Mouse (Mus musculus) hindbrain, embryonic 14.5 days (tissue): ENCODE measurements around the gene Pitpnc1. TPM values are rescaled to one million over a fixed set of nuclear protein-coding genes. Genes with fewer than 3 reads are reported as not detected.

Experiments
- ATAC-seq: fragments of 200-750 bp; cut with Nextera tagmentation; 2 replicates; pipeline ENCODE4 v1.8.0; 2017; ENCODE audit warnings: moderate number of reproducible peaks, mild to moderate bottlenecking, moderate TSS enrichment, moderate library complexity; ENCODE audit not compliant: low FRiP score
- DNase-seq: peaks from one replicate; pipeline ENCODE4 v3.0.0-alpha.2; 2015; ENCODE audit warnings: low spot score
- H3K27ac ChIP-seq: fragments of 300-500 bp; sonication (generic); 2 replicates; pipeline ENCODE4 v1.5.1; 2014; ENCODE audit warnings: mild to moderate bottlenecking, moderate library complexity
- H3K27me3 ChIP-seq: fragments of 300-500 bp; sonication (generic); 2 replicates; pipeline ENCODE4 v1.6.1; 2014; ENCODE audit warnings: mild to moderate bottlenecking, low read length, mixed read lengths; ENCODE audit not compliant: control insufficient read depth, insufficient read depth
- H3K36me3 ChIP-seq: fragments of 300-500 bp; sonication (generic); replicated peaks from 2 replicates; pipeline ENCODE4 v1.6.1; 2014; ENCODE audit not compliant: control insufficient read depth, insufficient read depth
- H3K4me1 ChIP-seq: fragments of 300-500 bp; sonication (generic); replicated peaks from 2 replicates; pipeline ENCODE4 v1.6.1; 2014; ENCODE audit warnings: antibody characterized with exemption, low read length, mixed read lengths; ENCODE audit not compliant: control insufficient read depth, insufficient read depth
- H3K4me2 ChIP-seq: fragments of 300-500 bp; sonication (generic); replicated peaks from 2 replicates; pipeline ENCODE4 v1.6.1; 2014; ENCODE audit warnings: mild to moderate bottlenecking, moderate library complexity
- H3K4me3 ChIP-seq: fragments of 300-500 bp; sonication (generic); replicated peaks from 2 replicates; pipeline ENCODE4 v1.5.1; 2014; ENCODE audit warnings: mild to moderate bottlenecking, low read length
- H3K9ac ChIP-seq: fragments of 300-500 bp; sonication (generic); 2 replicates; pipeline ENCODE4 v1.6.1; 2014
- H3K9me3 ChIP-seq: fragments of 300-500 bp; sonication (generic); 2 replicates; pipeline ENCODE4 v1.6.1; 2016; ENCODE audit warnings: low read length; ENCODE audit not compliant: control insufficient read depth
- WGBS: fragments of 180-500 bp; shearing (Covaris S2); extraction: QIAGEN DNeasy Blood & Tissue Kit; methylation state at CpG from one replicate; pipeline ENCODE4 v1.1.7; 2014; 5-methylcytosine and 5-hydroxymethylcytosine counted together
- polyA plus RNA-seq: library from polyadenylated mRNA; unstranded; fragments of >200 nt; fragmentation: Nextera tagmentation; extraction: Ambion mirVana; gene quantifications from 2 replicates; pipeline ENCODE4 v1.2.1, GENCODE M21; 2014

The Pitpnc1 gene
- polyA plus RNA-seq, 1 experiment from 2014 or later = 43.3 TPM

DNA sequence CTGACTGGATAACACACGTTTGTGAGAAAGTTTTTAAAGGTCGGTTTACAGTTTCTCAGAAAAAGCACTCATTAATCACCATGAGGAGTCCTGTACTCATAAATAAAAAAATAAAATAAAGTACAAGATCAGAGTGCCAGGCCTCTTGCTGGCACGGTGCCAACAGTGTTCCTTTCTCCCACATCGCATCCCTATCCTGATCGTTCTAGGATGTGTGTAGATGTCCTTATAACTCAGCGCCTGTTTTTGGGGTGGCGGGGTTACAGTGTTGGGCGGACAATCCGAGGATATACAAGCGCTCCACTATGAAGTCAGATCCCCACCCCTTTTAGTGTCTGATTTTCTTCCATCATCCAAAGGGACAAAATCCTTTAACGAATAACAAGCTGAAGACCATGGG lies 94.7 kb downstream of the Pitpnc1 start:
- 90% methylated on average over 11 of the region's 11 CpGs for WGBS
- Histone ChIP-seq H3K4me3 (no peak overlapping the region), H3K27me3 (no peaks in the 10 kb centered on the region), H3K36me3 (no peaks in the 10 kb centered on the region), H3K4me1 (peaks cover 16% of the 10 kb centered on the region), H3K27ac (no peak overlapping the region), H3K4me2 (no peak overlapping the region), H3K9ac (no peak overlapping the region), H3K9me3 (no peaks in the 10 kb centered on the region)
- DNase-seq (no peak), ATAC-seq (no peak)

DNA sequence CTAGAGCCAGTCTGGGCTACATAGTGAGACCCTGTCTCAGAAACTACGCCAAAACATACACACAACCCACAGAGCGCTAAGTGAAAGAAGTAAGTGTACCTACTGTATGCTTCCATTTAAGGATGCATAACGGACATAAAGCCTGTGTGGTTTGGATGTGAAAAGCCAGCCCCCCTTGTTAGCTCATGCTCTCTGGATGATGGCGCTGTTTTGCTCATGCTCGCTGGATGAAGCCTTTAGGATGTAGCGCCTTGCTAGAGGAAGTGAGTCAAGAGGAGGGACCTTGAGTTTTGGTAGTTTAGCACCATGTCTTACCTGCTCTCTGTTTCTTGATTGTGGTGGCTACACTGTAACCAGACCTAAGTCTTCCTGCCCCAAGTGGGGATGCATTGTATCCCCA lies 96.9 kb downstream of the Pitpnc1 start:
- WGBS = 96% methylated on average over 6 of the region's 6 CpGs
- Histone ChIP-seq H3K4me2 (no peak overlapping the region), H3K27me3 (no peaks in the 10 kb centered on the region), H3K9ac (no peak overlapping the region), H3K9me3 (no peaks in the 10 kb centered on the region), H3K4me3 (no peak overlapping the region), H3K27ac (no peak overlapping the region), H3K4me1 (peaks cover 16% of the 10 kb centered on the region), H3K36me3 (no peaks in the 10 kb centered on the region)
- DNase-seq (no peak), ATAC-seq (no peak)

DNA sequence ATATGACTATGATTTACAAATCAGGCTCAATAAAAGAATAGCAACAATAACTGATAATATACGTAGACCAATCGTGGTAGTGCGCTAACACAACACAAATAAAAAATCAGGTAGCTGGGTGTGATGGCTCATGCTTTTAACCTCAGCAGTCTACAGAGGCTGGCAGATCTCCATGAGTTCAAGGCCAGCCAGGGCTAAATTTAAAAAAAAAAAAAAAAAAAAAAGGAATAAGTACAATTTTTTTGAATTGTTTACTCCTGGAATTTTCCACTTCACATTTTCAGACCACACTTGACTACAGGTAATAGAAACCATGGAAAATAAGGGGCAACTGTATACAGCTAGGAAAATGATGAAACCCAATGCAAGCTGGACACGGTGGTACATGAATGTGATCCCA lies 97.3 kb downstream of the Pitpnc1 start:
- WGBS = 89% methylated on average over 4 of the region's 4 CpGs
- Histone ChIP-seq H3K4me2 (no peak overlapping the region), H3K4me1 (peaks cover 16% of the 10 kb centered on the region), H3K4me3 (no peak overlapping the region), H3K9ac (no peak overlapping the region), H3K36me3 (no peaks in the 10 kb centered on the region), H3K27ac (peak overlapping the region; percentile 71), H3K9me3 (no peaks in the 10 kb centered on the region), H3K27me3 (no peaks in the 10 kb centered on the region)
- DNase-seq (no peak), ATAC-seq (no peak)

DNA sequence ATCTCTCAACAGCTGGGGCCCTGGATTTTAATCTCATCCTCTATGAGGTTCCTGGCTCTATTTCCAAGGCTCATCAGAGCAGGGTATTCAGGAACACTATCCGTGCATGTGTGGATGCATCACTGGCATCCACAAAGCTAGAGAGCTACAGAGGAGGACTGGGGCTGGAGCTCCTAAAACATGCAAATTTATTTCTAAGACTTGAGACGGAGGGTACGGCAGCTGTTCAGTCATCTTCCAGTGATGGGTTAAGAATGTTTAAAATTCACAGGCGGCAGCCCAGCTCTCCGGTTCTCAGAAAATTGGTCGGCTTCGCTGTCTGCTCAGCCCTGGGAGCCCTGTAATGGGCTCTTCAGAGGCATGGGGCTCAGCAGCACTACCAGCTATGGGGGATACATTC lies 97.8 kb downstream of the Pitpnc1 start:
- DNase-seq = no peak
- H3K27ac ChIP-seq = peak overlapping the region; percentile 71
- peaks cover 16% of the 10 kb centered on the region for H3K4me1 ChIP-seq
- H3K27me3 ChIP-seq = no peaks in the 10 kb centered on the region
- no peaks in the 10 kb centered on the region for H3K9me3 ChIP-seq
- H3K4me2 ChIP-seq = no peak overlapping the region
- ATAC-seq = no peak
- H3K4me3 ChIP-seq = no peak overlapping the region
- 36% methylated on average over 7 of the region's 7 CpGs for WGBS
- H3K9ac ChIP-seq = peak overlapping the region; percentile 31; the same call in 1 of the 2 replicates
- no peaks in the 10 kb centered on the region for H3K36me3 ChIP-seq

DNA sequence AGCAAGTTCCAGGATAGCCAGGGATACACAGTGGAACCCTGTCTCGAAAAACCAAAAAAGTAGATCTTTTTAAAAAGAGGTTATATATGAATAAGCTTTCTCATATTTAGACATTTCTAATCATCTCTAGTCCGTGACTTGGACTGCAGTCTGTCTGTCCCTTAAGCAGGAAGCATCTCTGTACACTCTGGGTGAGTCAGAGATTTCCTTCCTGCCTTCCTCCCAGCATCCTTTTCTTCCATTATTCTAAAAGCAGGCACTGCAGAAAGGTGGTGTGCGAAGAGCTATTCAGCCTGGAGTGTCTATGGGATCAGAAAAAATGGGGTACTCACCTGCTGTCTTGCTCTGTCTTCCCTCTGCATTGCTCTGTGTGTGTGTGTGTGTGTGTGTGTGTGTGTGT lies 100.0 kb downstream of the Pitpnc1 start:
- Histone ChIP-seq H3K4me3 (no peak overlapping the region), H3K9ac (no peak overlapping the region), H3K27ac (no peak overlapping the region), H3K9me3 (no peaks in the 10 kb centered on the region), H3K4me1 (peaks cover 3% of the 10 kb centered on the region; the same call in 1 of the 2 replicates), H3K36me3 (no peaks in the 10 kb centered on the region), H3K27me3 (no peaks in the 10 kb centered on the region), H3K4me2 (no peak overlapping the region)
- no peak for DNase-seq
- 90% methylated on average over 3 of the region's 3 CpGs for WGBS
- ATAC-seq = no peak

DNA sequence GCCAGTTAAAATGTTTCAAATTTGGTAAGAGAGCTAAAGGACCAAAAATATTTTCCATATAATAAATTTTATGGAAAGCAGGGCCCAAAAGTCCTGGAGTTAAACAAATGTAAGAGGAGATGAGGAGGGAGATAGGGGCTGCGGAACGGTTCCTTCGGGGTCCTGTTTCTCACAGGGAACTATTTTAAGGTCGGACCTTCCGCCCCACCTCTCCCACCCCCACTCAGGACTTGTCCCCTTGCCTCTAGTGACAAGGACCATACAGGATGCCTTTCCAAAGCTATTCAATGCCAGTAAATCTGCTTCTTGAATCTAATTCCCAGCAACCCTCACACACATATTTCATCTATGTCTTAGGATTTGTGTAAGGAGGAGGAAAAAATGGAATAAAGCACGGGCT lies 100.8 kb downstream of the Pitpnc1 start:
- 95% methylated on average over 6 of the region's 6 CpGs for WGBS

DNA sequence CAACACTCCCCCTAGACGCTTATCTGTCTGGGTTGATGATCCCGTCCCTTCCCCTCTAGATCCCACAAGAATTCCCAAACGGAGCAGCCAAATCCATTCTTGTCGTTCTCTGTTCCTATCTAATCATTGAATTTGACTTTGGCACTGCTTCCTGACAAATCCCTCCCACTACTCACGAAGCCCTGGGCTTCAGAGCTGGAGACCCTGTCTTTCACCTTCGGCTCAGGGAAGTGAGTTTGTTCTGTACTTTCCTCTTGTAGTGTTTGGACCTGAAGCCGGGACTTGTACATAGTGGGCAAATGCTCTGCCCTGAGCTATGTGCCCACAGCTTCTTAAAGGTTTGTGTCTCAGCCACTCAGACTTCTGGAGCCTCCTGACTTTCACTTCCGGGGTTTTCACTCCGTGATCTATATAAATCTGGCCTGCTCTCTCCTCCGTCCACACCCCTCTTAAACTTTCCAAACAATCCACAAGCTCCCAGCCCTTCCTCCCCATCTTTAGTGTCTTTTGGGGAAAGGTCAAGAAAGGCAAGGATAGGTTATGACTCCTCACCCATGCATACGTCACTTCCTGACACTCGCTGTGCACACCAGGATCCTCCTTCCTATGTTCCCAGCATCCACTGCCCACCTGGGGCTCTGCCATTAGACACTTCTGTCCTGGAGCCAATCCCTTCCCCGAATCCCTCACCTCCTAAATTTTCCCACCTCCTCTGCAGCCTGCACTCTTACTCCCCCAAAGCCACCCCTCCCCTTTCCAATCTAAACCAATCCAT lies 104.4 kb downstream of the Pitpnc1 start:
- Histone ChIP-seq H3K9ac (no peak overlapping the region), H3K27me3 (no peaks in the 10 kb centered on the region), H3K4me2 (no peak overlapping the region), H3K4me1 (no peaks in the 10 kb centered on the region), H3K27ac (no peak overlapping the region), H3K36me3 (no peaks in the 10 kb centered on the region), H3K9me3 (no peaks in the 10 kb centered on the region), H3K4me3 (no peak overlapping the region)
- 82% methylated on average over 13 of the region's 13 CpGs for WGBS
- ATAC-seq (no peak), DNase-seq (no peak)

More for the DNA sequence above, 100.8 kb downstream of the Pitpnc1 start:
- Histone ChIP-seq H3K27me3 (no peaks in the 10 kb centered on the region), H3K27ac (no peak overlapping the region), H3K4me1 (peaks cover 3% of the 10 kb centered on the region; the same call in 1 of the 2 replicates), H3K4me2 (no peak overlapping the region), H3K36me3 (no peaks in the 10 kb centered on the region), H3K4me3 (no peak overlapping the region), H3K9ac (no peak overlapping the region), H3K9me3 (no peaks in the 10 kb centered on the region)
- DNase-seq (no peak), ATAC-seq (no peak)

DNA sequence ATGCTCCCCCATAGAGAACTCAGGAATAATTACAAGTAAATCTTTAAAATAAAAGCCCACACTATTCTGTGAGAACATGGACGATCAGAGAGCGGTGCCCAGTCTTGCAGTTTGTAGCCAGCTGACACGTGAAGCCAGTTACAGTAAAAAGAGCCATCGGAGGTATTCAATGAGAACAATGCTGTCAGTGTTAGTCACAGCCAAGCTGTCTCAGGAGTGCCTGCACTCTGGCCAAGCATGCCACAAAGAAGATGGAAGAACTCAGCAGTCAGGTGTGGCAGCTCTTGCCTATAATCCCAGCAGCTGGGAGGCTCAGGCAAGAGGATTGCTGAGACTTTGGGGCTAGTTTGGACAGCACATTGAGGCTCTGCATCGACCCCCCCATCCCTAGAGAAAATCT lies 111.8 kb downstream of the Pitpnc1 start:
- Histone ChIP-seq H3K36me3 (no peaks in the 10 kb centered on the region), H3K4me3 (no peak overlapping the region), H3K4me2 (no peak overlapping the region), H3K4me1 (peaks cover 11% of the 10 kb centered on the region), H3K27me3 (no peaks in the 10 kb centered on the region), H3K9me3 (no peaks in the 10 kb centered on the region), H3K27ac (no peak overlapping the region), H3K9ac (no peak overlapping the region)
- WGBS = 60% methylated on average over 5 of the region's 5 CpGs
- DNase-seq (no peak), ATAC-seq (no peak)

DNA sequence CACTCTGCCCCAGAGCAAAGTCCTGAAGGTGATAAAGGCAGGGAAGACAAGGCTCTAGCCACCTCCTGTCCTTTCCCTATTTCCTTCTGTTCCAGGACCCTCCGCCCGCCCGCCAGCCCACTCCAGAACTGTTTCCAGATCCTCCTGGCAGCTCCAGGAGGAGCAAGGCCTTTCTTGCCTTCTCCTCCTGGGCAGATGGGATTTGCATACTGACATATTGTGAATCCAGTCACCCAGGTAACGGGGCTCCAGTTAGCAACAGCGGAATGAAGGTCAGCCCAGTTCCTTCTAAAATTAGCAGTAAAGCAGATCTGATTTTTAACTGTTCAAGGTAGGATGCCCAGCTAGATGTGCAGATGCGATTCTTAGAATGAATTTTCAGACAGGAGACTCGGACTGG lies 114.3 kb downstream of the Pitpnc1 start:
- H3K4me1 ChIP-seq = peaks cover 11% of the 10 kb centered on the region
- 54% methylated on average over 7 of the region's 7 CpGs for WGBS
- no peaks in the 10 kb centered on the region for H3K9me3 ChIP-seq
- no peak overlapping the region for H3K4me2 ChIP-seq
- H3K4me3 ChIP-seq = no peak overlapping the region
- ATAC-seq (no peak), DNase-seq (no peak)
- no peak overlapping the region for H3K9ac ChIP-seq
- no peak overlapping the region for H3K27ac ChIP-seq
- no peaks in the 10 kb centered on the region for H3K36me3 ChIP-seq
- no peaks in the 10 kb centered on the region for H3K27me3 ChIP-seq

DNA sequence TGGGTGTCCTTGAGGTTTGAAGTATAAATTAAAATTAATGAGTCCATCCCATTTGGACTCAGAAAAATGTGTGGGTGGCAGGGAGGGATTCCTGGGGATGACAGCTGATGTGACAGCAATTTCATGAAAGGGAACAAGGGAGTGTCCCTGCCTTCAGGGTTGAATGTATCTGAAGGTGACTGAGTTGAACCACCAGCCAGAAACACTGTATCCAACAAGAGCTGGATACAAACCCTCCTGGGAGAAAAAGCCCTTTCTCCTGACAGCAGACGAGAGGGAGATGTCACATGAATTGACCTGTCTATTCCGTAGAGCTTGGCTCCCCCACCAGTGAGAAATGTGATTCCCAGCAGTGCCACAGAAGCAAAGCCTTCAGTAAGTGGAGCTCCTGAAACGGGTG lies 115.0 kb downstream of the Pitpnc1 start:
- peaks cover 11% of the 10 kb centered on the region for H3K4me1 ChIP-seq
- H3K36me3 ChIP-seq = no peaks in the 10 kb centered on the region
- no peak overlapping the region for H3K27ac ChIP-seq
- no peak overlapping the region for H3K9ac ChIP-seq
- DNase-seq (no peak), ATAC-seq (no peak)
- no peaks in the 10 kb centered on the region for H3K27me3 ChIP-seq
- H3K4me3 ChIP-seq = no peak overlapping the region
- H3K4me2 ChIP-seq = no peak overlapping the region
- H3K9me3 ChIP-seq = no peaks in the 10 kb centered on the region
- 41% methylated on average over 3 of the region's 3 CpGs for WGBS
